Mouse (Mus musculus): Measurements from ENCODE around the gene Zfhx3.

Zfhx3 gene

DNA sequence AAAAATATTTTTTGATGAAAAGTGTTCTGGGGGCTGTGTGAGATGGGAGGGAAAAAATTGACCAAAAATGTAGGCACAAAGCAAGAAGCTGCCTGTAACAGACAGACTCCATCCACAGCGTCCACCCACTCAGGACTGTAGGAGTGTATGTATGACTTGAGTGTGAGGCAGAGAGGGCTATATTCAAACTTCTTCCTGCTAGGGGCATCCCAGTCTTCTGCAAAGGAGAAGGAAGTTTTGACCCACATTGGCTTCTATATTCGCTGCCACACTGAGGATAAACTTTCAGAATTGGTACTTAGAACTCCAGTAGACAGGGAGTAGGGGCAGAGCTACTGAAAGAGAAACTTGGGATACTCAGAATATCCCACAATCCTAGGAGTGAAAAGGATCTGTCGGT is 756.6 kb downstream of the Zfhx3 start:
- WGBS = 8% methylated on average over 3 of the region's 3 CpGs

DNA sequence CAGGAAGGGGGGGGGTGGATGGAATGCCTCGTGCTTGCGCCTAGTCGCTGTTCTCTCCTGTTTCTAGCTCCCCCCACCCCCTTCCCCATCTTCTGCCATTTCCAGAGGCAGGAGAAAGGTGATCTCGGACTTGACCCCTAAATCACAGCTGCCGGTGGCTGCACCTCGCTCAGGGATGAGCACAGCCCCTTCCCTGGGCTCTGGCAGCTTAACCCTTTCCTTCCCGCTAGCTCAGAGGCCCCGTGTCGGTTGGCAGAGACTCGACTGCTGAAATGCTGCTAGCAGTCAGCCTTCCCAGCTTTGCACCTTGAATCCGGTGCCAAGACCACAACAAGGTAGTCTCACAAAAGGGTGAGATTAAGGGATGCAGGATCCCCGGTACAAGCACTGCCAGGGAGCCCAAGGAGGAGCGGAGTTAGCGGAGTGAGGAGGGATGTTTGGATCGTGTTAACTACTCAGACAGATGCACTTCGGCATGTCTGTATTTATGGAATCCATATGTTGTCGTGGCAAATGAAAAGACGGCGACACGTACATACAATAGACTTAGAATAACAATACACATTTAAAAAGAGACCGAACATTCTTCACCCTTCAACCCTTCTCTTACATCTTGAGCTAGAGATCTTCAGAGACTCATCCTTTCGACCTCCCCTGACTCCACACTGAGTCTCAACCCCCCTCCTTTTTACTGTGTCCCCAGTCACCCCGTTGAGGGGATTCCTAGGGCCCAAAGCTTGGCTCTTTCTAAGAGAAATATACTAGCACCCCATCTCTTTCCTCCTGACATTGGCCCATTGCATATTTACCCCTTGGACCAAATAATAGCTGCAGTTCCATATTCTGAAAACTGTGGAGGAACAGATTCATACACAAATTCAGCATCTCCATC is 757.3 kb downstream of the Zfhx3 start:
- whole genome bisulfite sequencing = 9% methylated on average over 23 of the region's 23 CpGs

DNA sequence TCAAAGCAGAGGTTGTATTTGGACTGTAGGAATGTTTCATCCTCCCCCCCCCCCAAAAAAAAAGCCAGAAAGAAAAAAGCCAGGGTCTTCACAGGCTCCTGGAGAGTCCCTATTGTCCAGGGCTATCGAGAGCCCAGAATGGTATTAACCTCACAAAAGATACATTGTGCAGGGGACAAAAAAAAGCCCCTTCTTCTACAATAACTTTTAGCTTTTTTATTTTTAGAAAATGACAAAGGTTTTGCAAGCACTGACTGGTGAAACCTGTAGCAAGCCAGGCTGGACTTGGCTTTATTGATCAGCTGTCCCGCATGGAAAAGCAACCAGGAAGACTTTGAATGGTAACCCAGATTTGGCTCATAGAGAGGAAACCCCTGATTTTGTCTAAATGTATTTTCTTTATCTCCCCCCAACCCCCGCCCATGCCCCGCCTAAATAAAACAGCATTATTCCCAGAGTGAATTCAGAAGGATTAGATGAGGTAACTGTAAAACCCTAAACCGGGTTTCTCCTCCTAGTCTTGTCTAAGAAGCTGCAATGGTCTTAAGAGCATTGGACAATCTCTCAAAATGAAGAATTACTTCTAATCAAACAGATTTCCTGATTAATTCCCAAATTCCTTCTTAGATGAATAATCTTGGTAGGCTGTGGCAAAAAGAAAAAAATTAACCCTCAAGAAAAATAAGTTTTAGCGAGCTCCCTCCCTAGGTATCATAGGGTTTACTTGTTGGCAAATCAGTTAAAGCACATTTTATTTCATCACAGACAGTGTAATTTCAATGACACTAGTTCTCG is 759.1 kb downstream of the Zfhx3 start:
- 16% methylated on average over 7 of the region's 7 CpGs for whole genome bisulfite sequencing

DNA sequence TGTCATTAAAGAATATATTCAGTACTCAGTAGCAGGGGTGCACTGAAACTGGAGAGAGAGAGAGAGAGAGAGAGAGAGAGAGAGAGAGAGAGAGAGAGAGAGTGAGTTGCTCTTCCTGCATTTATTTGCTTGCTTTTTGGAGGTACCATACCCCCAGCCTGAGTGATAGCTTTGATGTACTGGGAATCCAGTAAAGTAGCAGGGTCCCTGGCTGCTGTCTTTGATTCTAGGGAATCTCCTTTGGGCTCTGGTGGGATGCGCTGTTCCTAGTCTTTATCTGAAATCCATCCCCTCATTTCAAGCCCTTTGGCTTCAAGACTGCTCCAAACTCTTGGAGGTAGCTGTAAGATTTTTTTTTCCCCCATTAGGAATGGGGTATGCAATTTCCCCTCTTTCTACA is 759.8 kb downstream of the Zfhx3 start:
- WGBS = 40% methylated on average over 1 of the region's 1 CpGs

DNA sequence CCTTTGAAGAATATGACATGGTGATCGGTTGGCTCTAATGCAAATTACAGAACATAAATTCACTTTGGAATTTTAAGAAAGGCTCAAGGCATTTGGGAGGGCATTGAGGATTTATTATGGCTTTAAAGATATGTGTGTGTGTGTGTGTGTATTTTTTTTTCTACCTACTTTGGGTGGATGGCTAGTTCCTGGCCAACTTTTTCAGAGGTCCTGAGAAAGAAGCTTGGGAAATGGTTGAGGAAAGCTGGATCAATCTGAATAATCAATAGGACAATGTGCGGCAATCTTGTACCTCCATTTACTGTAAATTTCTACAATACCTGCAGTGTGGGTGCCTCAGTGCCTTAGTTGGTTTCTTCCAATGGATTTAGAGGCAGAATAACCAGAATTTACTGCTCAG is 763.3 kb downstream of the Zfhx3 start:
- 86% methylated on average over 2 of the region's 2 CpGs for WGBS

DNA sequence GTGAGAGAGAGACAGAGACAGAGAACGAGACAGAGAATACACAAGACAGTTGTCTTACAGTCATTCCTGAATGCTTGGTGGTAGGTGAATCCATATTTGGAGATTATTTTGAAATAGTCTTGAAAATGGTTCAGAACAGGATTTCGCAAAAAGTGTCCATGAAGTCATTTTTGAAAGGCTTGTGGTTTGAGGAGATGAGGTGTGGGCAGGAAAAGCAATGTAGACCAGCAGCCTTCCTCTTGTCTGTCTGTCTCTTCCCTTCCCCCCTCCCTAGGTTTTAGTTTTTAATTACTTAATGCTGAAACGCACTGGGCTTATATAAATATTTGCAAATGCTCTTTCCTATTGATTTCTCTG is 764.0 kb downstream of the Zfhx3 start:
- 70% methylated on average over 3 of the region's 3 CpGs for WGBS

DNA sequence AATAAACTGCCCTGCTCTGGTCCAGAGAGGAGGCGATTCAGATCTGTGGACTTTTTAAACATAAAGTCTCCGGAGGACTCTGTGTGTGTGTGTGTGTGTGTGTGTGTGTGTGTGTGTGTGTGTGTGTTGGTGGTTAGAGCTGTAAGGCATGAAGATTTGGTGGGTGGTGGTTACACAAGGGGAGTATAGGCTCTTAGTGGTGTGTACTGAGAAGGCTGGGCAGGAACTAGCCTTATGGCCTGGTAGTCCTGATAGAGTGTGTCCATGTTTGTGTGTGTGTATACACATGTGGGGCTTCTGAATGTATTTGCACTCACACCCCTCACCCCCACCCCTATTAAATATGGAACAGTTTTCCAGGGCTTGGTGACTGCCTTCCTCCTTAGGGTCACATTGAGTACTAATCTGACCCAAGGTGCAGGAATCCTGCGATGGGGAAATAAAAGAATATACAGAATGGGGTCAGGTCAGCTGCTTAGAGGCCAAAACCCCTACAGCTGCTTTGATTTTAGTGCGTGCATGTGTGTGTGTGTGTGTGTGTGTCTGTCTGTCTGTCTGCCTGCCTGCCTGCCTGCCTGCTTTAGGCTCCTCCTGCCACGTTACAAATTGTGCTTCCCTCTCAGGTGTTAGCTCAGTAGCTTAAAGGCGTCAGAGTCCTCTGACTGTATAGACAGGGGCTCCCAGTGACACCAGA is 764.6 kb downstream of the Zfhx3 start:
- WGBS = 74% methylated on average over 6 of the region's 6 CpGs

DNA sequence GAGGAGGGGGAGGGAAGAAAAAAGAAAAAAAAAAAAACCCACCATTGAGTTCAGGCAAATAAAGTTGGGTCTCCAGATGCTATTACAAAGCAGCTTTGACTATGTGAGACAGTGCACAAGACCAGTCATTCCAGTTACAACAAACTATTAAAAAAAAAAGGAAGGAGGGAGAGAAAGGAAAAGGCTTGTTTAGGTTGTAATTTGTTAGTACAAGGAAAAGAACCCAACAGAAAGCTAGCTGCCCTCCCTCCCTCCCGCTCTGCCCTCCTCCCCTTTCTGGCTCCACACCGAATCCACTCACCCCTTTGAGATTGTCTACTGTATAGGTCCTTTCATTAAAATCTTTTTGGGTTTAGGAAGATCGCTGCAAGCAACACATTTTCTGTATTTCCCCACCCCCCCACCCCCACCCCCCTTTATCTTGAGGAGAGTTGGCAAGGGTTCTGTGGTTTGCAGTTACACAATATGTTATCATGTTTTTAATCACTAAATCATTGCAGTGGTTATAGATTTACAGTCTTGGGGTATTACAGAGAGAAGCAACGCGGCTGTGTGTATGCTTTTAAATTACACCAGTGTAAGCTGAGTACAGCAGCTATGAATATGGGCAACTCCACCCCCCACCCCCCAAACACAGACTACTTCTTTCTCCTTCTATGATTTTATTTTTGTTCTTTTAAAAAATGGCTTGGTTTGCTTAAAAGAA is 765.3 kb downstream of the Zfhx3 start:
- WGBS = 51% methylated on average over 5 of the region's 5 CpGs

DNA sequence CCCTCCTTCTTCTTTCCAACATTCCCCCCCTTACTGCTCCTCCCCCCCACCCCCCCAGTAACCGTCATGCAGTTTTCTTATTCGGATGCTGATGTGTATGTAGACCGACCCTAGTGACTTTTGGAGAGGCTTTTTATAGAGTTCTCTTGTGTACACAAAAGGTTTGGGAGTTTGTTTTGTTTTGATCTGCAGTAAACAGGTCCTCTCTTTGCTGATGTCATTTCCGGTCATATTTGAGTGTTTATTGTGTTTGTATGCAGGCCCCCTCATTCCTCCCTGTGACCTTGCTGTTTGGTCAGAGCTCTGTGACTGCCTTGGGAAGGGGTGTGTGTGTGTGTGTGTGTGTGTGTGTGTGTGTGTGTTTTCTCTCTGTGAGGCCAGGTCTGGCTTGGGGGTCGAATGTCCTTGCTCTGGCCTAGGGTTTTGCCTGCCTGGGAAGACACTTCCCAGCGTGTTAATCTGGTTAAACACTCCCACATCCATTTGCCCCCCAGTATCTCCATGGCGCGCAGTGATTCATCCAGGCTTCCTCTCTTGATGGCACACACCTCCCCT is 766.5 kb downstream of the Zfhx3 start:
- 76% methylated on average over 8 of the region's 8 CpGs for WGBS

DNA sequence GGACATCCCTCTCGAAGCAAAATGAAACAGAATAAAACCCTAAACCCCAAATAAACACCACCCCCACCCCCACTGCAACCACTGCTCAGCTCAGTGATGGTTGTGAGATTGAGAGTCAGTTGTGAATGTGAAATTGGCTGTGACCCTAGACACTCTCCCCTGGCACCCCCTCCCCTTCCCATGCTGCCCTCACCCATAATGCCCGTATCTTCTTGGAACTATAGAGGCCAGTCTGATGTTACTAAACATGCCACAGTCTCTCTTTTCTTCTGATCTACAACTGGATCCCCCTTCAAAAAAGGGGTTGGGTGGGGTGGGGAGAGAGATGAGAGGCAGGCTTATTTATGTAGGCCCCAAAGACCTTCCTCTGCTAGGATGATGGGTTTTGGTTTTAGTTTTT is 767.0 kb downstream of the Zfhx3 start:
- 83% methylated on average over 2 of the region's 2 CpGs for WGBS

DNA sequence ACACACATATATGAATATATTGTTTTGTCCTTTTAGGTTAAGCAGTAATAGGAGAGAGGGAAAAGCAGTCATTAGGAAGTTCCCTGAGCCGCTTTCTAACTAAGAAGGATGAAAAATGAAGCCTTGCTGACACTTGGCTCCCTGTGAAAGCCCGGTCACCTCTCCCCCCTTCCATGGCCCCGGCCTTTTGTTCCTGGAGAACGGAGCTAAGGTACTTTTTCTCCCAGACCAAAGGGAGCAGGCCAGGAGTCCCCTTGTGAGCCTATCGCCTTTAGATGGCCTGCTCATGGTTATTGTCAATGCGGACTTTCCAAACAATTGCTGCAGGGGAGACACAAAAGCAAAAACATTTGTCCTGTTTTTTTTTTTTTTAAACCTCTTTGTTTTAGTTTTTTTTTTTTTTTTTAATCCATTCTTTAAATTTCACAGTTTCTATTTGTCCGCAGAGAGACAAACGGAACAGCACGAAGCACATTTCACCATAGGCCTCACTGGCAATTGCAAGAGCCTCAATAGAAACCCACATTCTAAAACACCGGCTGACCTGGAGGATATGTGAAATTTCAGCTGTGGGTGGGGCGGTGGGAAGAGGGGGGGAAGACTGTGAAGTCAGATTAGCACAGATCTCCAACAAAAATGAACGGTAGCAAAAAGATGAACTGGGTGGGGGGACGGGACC is 767.6 kb downstream of the Zfhx3 start:
- 83% methylated on average over 13 of the region's 13 CpGs for WGBS

DNA sequence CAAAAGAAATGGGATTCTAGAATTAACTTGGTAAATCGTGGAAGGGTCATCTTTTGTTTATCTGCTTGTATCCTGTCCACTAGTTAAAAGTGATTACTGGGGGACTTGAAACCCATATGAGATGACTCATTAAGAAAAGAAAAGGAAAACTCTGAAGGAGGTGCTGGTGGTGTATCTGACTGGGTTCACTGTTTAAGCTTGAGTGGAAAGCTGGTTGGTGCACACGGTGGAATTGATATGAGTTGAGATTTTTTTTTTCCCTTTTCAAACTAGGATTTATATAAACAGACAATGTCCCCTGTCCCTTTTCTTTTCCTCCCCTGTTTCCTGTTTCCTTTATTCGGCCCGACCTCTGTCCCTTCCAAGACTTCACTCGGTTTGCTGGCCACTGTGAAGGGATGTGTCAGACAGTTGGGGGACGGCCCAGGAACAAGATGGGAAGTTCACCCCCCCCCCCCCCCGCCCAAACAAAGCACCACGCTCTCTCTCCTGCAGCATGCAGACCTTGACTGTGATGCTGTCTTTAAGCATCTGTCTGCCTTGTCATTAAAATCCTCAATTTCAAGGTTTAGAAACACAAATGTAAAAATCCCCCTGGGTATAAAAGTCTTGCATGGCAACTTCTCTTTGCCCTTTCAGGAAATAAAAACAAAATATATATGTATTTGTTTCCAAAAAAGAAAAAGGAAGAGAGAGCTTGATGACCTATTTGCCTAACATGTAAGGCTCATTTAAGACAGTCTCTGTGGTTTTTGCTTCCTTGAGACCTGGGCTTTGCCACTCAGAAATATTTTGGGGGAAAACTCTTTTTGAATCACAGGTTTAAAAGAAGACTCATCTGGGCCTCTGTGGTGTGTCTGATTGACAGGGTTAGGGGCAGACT is 768.4 kb downstream of the Zfhx3 start:
- 68% methylated on average over 8 of the region's 8 CpGs for WGBS

DNA sequence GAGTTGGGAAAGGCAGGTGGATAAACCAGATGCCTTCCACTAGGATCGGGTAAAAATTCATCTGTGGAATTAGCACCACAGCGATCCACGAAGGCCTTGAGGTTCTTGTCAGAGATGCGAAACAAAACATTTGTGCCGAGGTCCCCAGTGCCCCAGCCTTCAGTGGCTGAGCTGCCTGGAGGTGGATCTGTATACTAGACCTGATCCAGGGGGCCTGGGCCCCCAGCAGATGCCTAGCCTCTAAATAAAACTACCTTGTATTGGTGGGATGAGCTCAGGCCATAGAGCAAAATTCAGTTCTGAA is 769.0 kb downstream of the Zfhx3 start:
- WGBS = 85% methylated on average over 5 of the region's 5 CpGs

DNA sequence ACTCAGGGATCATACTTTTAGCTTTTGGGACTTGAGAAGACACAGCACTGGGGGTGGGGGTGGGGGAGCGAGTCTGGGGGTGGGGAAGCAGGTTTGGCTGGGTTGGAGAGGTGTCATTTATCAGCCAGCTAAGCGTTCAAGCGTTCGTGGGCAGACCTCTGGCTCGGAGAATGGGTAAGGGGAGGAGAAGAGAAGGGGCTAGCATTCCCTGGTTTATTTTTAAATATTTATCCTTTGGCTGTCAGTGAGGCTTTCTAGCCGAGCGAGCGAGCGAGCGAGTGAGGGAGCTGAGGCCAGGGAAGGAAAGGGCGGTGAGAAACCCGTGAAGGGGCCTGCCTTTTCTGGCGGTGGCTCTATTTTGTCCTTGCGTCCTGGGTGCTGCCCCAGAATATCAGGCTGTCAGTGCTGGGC is 769.6 kb downstream of the Zfhx3 start:
- WGBS = 88% methylated on average over 14 of the region's 14 CpGs

DNA sequence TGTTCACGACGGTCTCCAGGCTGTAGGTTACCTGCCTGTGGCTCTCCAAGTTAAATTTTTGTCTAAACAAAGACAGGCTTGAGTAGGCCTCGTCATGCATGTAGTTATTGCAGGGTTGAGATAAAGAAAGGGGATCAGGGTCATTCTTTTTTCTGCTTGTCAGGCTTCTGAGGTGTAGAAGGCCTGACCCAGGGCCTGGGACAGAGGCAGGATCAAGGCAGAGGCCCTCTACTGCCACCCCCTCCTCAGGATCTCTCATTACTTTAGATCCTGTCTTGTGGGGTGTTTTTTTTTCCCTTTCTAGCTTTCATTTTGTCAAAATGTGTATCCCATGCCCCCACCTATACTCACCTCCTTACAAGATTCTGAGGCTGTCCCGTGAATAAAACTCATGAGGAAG is 770.2 kb downstream of the Zfhx3 start:
- WGBS = 81% methylated on average over 4 of the region's 4 CpGs

DNA sequence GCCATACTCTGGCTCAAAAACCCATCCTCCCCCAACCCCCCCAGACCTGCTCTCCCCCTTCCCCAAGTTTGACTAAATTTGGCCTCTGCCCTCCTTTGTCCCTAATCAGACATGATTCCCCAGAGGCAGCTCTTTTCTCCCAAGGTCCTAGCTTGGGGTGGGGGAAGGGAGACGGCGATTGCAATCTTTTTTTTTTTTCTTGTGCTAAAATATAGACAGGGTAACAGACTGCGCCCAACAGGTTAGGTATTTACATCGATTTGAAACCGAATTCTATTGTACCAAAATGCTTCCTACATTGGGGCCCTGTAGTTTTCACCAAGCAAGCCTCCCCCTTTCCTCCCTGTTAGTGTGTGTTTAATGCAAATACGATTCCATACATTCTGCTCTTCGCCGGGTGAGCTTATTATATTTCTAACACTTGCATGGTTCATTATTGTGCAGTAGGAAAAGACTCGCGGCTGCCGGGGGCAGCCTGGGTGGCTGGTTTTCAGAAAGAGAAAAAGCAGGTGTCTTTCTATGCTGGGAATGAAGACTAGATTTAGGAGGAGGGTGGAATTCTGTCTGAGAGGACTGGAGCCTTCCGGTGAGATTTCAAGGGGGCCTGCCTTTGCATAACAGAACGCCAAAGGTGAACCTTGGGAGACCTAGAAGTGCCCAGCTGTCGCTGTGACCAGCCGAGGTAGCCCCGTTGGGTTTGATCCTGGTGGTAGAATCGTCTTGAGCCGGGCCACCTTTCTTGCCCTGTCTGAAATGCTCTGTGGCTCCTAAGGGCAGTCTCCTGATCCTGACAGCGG is 771.1 kb downstream of the Zfhx3 start:
- 73% methylated on average over 19 of the region's 19 CpGs for WGBS

DNA sequence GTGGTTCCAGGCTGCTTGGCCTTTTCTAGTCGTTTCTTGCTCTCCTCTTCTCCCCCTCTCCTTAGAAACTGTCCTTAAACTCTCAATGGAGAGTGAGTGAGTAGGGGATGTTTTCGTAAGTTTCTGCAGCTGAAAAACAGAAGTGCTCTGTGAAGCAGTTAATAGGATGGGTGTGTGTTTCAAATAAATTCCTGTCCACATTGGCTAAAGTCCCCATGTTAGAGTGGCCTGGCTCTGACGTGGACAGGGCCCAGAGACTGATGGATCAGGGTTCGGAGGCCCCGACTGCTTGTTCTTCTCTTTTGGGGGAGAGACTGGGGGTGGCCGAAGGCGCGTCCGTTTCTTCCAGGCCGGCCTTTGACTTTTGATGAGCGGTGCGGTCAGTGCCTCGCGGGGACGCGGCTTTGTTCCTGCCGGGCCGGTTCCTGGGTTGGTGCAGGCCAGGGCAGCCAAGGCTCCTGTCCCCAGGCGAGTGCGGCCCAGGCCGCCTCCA is 771.7 kb downstream of the Zfhx3 start:
- WGBS = 13% methylated on average over 21 of the region's 21 CpGs

DNA sequence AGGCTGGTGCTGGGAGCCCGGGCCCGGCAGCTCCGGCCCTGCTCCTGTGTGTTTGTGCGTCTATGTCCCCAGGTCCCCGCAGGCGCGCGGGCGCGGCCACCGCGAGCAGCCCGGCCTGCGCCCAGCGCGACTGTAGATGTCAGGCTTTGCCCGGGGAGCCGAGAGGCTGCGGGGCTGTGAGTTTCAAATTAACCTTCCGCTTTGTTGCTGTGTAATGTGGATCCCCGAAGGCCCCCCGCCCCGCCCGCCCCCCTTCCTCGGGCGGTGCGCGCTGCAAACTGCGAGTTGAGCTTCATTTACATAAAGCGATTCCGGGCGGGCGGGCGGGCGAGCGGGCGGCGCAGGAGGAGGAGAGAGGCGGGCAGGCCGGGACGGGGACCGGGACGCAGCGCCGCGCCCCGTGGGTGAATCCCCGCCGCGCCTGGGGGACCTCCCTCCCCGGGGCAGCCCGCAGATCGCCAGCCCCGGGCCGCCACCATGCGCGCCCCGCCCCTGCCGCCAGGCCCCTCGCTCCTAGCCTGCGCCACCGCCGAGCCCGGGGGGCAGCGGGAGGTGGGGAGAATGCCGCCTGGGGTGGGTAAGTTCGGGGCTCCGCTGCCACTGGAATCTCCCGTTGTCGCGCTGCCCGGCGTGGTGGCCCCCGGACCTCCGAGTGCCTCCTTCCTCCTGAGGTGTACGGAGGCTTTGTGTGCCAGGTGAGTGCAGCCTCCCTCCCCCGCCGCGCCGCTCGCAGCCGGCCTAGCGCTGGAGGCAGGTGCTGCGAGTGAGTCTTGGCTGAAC is 772.4 kb downstream of the Zfhx3 start:
- WGBS = 1% methylated on average over 84 of the region's 84 CpGs

Measured in cerebral cortex, adult 2 months (tissue).